Mouse (Mus musculus): Measurements from ENCODE around the gene Ralgapb.
A peak's percentile ranks its signal among the peaks of the same experiment; 100 is the strongest.
"Not testable (repeated sequence)": the region's sequence is repeated elsewhere in the genome, so short reads cannot be mapped to it uniquely, and the experiment has no call there.

Gene Ralgapb

GRCm38 (mm10) chr2:158409595-158410021 is at the start of gene Ralgapb:
Ralgapb (plus strand) TSS chr2:158409848.
- peak; percentile 98 to 99 for DNase-seq (ENCODE audit: low spot score in 2 of 2)

DNA sequence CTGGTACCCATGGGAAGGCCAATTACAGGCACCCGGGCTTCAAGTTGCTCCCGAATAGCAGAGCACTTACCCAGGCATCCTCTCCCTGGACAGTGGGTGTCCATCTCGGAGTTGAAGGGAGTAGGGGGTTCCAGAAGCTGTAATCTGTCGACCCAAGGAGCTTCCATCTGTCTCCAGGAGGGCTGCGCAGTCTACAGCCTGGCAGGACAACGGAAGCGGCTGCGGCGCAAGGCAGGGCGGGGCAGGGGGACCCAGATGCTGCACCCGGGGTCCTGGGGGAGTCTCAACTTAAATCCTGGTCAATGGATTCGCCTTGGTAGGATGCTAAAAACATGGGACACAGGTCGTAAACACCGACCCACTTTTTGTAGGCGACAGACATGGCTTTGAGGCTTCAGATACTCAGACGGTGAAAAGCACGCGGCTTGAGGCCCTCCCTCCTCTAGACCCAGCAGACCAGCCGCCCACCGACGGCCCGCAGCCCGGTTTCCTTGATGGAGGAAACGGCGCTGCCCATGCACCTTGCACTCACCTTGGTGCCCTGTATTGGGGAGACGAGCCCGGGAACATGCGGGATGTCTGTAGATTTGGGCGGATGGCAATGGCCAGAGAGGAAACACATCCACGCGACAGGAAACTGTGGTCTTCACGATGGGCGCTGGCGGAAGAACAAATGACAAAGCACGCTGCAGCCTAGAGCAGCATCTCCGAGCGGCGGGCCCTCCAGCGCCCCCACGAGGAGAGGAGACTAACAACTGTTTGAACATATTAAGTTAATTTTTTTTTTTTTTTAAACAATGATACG is 48.6 kb upstream of the Ralgapb start:
- peak; percentile 53 to 77 for DNase-seq (ENCODE audit: low spot score in 2 of 2)

GRCm38 (mm10) chr2:158361678-158362320 is 47.8 kb upstream of the Ralgapb start:
- DNase-seq (ENCODE audit: low spot score in 2 of 2) = no peak

- no peak for DNase-seq (ENCODE audit: low spot score in 2 of 2)
Observed at GRCm38 (mm10) chr2:158364175-158364574, 45.5 kb upstream of the Ralgapb start.

- no peak for DNase-seq (ENCODE audit: low spot score in 2 of 2)
Observed at GRCm38 (mm10) chr2:158365099-158365850, 44.4 kb upstream of the Ralgapb start.

GRCm38 (mm10) chr2:158367654-158368053 is 42.0 kb upstream of the Ralgapb start:
- DNase-seq (ENCODE audit: low spot score in 2 of 2) = no peak

- no peak for DNase-seq (ENCODE audit: low spot score in 2 of 2)
Observed at GRCm38 (mm10) chr2:158368313-158368712, 41.3 kb upstream of the Ralgapb start.

- no peak for DNase-seq (ENCODE audit: low spot score in 2 of 2)
Observed at GRCm38 (mm10) chr2:158369474-158370172, 40.0 kb upstream of the Ralgapb start.

GRCm38 (mm10) chr2:158370173-158370550 is 39.5 kb upstream of the Ralgapb start:
- no peak for DNase-seq (ENCODE audit: low spot score in 2 of 2)

DNA sequence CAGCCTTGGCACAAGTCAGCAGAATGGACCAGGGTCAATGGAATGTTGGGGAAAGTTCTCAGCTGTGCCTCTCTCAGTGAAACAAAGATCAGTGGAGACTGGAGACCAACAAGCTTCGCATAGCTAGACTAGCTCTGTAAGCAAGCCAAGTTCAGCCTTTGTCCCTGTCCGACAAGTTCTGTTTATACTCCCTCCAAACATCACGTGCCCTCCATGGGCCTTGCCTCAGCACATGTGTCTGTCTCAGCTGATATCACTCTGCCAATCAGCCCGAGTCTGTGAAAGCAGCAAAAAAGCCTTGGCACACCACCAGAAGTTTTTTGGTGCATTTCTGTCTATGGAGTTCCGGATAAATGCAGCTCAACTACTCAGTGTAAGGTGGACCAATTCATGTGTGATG is 36.6 kb upstream of the Ralgapb start:
- DNase-seq (ENCODE audit: low spot score in 2 of 2) = no peak

DNA sequence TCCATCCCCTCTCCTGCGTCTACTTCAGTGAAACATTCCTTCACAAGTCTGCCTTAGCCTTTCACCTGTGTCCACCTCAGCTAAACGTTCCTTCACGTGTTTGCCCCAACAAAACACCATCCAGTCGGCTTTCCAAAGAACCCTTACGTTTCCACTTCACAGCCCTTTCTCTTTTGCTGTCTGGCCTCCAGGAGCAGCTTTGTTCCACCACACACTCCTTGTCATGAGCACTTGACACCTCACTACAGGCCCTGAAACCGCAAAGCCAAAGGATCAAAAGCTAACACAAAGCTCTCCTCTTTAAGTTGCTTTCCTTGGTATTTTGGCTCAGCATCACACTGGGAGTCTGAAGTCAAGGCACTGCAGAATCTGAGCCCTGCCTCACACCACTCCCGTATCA is 36.1 kb upstream of the Ralgapb start:
- no peak for DNase-seq (ENCODE audit: low spot score in 2 of 2)

DNA sequence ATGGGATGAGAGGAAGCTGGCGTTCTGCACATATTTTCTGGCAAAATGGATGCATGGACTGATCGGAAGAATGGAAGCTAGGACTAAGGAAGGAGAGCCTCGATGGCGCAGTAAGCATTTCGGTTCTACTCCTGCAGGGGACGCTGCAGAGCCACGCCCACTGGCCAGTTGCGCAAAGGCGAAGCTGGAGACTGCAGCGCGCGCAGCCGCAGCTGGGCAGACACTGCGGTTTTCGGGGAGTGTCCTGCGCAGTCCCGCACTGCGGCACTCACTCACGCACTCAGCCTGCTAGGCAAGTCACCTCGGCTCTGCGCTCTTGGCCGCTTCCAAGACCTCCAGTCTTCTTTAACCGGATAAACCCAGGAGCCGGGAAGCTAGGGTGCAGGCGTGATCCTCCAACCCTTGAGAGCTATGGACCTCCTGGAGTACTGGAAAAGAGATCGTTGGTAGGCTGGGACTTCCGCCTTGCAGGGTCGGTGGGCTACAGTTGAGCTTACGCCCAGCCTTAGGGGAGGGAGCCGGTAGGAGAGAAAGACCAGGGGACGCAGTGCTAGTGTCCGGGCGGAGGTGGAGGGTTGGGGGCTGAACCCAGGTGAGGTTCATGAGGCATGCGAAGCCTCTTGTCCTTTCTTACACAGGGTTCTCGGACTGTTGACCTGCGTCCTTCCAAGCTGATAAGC is 34.1 kb upstream of the Ralgapb start, which contains the start of gene Snhg11:
TSS of gene Snhg11 (plus strand) at position 196 of the 680 bp plus-strand sequence.
- DNase-seq (ENCODE audit: low spot score in 2 of 2) = no peak

DNA sequence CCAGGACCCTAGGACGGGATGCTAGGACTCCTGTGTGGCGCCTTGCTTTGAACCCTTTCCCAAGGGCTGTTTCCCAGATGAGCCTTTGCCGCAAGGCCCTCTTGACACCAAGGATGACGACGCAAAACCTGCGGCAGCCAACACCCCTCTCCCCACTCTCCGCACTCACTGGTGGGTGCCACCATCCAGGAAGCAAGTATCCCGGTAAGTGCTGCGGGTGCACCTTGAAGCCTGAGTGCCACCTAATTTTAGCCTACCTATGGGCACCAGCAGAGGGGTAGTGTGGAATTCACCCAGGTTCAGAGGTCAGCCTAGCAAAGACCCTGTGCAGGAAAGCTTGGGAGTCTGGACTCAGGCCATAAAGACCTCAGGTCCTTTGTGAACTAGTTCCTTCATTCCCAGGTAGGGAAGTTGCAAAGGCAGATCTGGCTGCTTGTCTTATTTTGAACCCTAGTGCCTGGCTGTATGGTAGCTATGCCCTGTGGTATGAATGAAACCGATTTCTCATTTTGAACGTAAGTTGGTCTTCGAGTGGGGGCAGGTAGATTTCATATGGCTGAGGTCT is 33.4 kb upstream of the Ralgapb start:
- no peak for DNase-seq (ENCODE audit: low spot score in 2 of 2)

GRCm38 (mm10) chr2:158376798-158377197 is 32.9 kb upstream of the Ralgapb start:
- DNase-seq (ENCODE audit: low spot score in 2 of 2) = no peak

DNA sequence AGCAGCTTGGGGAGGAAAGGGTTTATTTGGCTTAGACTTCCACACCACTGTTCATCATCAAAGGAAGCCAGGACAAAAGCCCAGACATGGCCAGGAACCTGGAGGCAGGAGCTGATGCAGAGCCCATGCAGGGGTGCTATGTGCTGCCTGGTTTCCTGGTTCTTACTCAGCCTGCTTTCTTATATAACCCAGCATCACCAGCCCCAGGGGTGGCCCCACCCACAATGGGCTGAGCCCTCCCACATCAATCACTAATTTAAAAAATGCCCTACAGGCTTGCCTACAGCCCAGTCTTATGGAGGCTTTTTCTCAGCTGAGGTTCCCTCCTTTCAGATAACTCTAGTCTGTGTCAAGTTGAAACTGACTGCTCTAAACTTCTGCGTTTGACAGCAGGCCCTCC is 31.8 kb upstream of the Ralgapb start:
- no peak for DNase-seq (ENCODE audit: low spot score in 2 of 2)

GRCm38 (mm10) chr2:158379354-158380078 is 30.1 kb upstream of the Ralgapb start:
- peak in 1 of 2 experiments; percentile 33 for DNase-seq (ENCODE audit: low spot score in 2 of 2)

DNA sequence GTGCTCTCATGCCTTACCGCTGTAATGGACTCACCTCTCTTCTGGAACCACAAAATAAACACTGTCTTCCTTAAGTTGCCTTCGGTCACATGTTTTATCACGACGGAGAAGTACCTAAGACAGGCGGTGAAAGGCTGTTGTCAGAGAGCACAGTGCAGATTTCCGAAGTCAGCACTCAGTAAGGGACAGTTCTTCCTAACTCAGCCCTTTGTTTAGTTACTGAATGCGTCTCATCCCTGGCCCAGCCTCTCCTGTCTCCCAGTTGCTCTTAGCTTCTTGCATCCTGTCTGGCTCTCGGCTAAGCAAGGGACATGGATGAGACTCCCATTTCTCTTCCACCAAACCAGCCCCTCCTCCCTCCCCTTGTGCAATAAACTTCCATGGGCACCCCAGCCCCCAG is 23.6 kb upstream of the Ralgapb start:
- DNase-seq (ENCODE audit: low spot score in 2 of 2) = no peak

DNA sequence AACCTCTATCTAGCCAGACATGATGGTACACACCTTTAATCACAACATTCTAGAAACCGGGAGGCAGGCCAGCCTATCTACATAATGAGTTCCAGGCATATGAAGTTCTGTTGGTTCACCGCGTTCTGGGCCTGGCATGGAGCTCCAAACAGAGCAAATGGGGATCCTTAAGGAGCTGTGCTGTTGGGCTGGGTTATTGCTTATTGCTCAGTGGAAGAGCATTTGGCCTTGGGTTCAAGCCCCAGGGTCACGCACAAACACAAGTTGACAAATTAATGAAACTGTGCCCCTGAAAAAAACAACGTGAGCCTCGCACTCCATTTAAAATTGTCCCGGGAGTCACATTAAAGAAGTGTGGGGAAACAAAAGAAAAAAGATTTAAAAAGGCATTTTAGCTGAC is 20.2 kb upstream of the Ralgapb start:
- DNase-seq (ENCODE audit: low spot score in 2 of 2) = no peak

GRCm38 (mm10) chr2:158396369-158396768 is 13.3 kb upstream of the Ralgapb start:
- DNase-seq (ENCODE audit: low spot score in 2 of 2) = no peak

DNA sequence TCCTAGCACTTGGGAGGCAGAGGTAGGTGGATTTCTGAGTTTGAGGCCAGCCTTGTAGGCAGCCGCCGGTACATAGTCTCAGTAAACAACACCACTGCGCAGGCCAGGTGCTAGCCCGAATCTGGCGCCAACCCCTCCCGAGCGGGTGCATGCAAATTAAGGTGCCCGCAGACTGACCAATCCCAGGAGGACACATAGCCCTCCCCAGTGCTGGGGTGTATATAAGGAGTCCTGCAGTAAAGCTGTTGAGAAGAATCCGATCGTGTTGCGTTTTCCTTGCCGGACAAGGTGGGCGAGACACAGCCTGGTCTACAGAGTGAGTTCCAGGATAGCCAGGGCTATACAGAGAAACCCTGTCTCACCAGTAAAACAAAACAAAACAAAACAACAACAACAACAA is 12.5 kb upstream of the Ralgapb start:
- not testable (repeated sequence) for DNase-seq (ENCODE audit: low spot score in 2 of 2)
